Mouse (Mus musculus): ENCODE results near the gene Sim2.

The Sim2 gene

GRCm38 (mm10) chr16:94164236-94164635 is 79.5 kb downstream of the Sim2 start:
- no peak for DNase-seq (ENCODE audit: low spot score in 2 of 2)

- no peak for DNase-seq (ENCODE audit: low spot score in 2 of 2)
These were observed 80.2 kb downstream of the Sim2 start for GRCm38 (mm10) chr16:94164978-94165377.

DNA sequence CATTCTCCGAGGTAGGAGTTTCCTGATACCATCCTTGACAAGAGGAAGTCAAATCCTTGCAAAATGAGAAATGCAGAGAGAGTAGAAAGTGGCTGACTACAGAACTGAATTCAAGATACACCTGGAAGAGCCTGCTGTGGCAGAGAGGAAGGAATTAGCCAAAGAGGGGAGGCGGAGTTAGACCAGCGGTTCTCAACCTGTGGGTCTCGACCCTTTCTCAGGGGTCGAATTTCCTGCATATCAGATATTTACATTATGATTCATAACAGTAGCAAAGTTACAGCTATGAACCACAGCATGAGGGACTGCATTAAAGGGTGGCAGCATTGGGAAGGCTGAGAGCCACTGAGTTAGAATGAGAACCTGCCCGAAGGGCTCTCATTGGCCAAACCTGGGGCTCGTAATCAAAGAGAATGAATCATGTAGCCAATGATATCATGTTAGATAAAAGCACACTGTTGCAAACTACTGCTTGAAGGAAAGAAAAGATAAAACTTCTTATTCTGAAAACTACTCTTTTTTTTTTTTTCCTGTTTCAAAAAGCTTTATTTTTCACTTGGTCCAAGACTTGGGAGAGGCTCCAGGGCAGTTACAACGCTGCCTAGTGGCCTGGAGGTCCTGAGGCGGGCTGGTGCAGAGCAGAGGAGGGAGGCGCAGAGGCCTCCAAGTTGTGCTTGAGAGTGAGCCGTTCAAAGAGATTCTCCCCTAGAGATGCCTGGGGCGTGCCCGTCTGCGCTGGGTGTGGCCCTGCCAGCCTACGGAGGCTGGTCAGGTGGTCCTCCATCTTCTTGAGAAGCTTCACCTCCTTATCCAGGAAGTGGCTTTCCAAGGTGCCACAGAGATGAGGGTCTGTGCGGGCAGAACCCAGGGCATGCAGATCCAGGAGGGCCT is 84.2 kb downstream of the Sim2 start:
- no peak for DNase-seq (ENCODE audit: low spot score in 2 of 2)

GRCm38 (mm10) chr16:94170218-94170617 is 85.5 kb downstream of the Sim2 start:
- DNase-seq (ENCODE audit: low spot score in 2 of 2), result no peak

DNA sequence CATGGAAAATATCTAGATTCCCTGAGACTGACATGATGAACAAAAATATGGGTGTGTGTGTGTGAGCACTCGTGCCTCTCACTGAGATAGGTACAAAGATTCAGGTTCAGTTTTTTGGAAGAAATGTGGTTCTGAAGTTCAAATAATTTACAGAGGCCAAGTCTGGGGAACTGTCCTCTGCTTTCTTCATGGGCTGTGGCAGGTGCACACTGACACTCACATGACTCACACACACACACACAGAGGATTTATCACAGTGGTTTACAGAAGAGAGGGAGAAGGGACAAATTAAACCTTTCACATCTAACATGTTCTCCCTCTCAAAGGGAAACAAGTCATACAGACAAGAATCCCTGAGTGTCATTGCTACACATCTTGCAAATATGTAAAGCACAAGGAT is 88.6 kb downstream of the Sim2 start:
- no peak for DNase-seq (ENCODE audit: low spot score in 2 of 2)

DNA sequence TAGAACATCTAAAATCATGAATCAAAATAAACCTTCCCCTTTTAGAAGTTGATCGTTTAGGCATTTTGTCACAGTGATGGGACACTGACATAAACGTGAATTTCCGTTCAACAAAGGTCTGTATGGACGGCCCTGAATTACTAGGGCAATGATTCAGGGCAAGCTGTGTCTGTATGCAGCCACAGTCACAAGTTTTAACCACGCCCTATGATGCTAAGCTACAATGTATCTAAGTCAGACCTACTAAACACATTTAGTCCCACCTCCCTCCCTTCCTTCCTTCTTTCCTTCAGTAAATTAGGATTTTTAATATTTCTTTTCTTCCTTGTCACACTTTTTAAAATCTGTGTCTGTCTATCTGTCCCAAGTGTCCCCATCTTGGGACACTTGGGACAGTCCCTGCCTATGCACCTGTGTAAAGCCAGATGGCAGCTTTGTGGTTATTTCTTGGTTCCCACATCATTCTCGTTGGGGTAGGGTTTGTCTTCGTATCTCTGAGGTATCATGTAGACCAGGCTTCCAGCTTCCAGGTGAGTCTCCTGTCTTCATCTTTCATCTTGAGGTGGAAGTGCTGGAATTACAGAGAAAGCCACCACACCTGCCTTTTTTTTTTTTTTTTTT is 90.7 kb downstream of the Sim2 start:
- no peak for DNase-seq (ENCODE audit: low spot score in 2 of 2)

Data from spleen, postnatal 36 days (tissue).